Mouse (Mus musculus): Measurements from ENCODE around the gene Chrm1.

DNA sequence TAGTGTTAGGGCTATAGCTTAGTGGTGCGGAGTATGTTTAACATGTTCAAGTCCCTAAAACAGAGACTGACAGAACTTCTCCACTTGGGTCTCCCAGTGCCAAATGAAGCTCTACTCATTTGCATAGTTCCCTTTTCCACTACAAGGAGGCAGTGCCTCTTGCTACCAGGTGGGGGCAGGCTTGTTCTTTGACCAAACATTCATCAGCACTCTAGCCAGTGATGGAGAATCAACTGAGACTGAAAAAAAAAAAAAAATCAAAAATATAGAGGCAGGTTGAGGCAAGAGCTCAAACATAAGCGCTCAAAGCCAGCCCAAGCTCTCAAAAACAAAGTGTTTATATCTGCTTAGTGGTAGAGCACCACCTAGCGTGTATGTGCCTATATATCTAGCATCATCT is 54.8 kb downstream of the Chrm1 start:
- TF ChIP-seq CTCF (IDR thresholded peaks at IDR 0.05; ENCODE audit: control insufficient read depth, insufficient read depth, insufficient read length) = no peak
- TF ChIP-seq CEBPB (IDR thresholded peaks at IDR 0.05; ENCODE audit: low read depth) = no peak
- no peak for TF ChIP-seq MAX (IDR thresholded peaks at IDR 0.05)
- TF ChIP-seq MYOD1 (IDR thresholded peaks at IDR 0.05; ENCODE audit: control insufficient read depth, insufficient read length, low read depth) = no peak
